In genomic region chr3:51158449-51158848, GRCm38 (mm10) we compare ENCODE assay signal across 22 mouse cellular contexts.
DNase-seq lines count a peak whose midpoint lies in the region; ATAC-seq lines count a peak whose summit lies in the region.
"Had no signal": no experiment of that assay in that cellular context is flagged by ENCODE, and none has a peak within 500 bp of the region (broad histone marks: within the 10 kb centered on the region; RNA-seq: fewer than 3 reads in every experiment).

No protein-coding gene starts in this region.

- H3K4me1 ChIP-seq in midbrain, embryonic 12.5 days, result peaks cover 12% of the 10 kb centered on the region
- H3K4me1 ChIP-seq in midbrain, embryonic 15.5 days, result peaks cover 18% of the 10 kb centered on the region
- peaks cover 59% of the 10 kb centered on the region for H3K4me1 ChIP-seq in liver, embryonic 12.5 days
- peaks cover 32% of the 10 kb centered on the region for H3K4me1 ChIP-seq in liver, embryonic 16.5 days (ENCODE audit: control insufficient read depth, low read depth, low read length)

- no peak overlapping the region for H3K4me2 ChIP-seq in midbrain, embryonic 12.5 days (replicated peaks)
- no peak overlapping the region for H3K4me2 ChIP-seq in midbrain, embryonic 15.5 days
- peak overlapping the region; percentile 64; the same call in 1 of the 2 replicates for H3K4me2 ChIP-seq in liver, embryonic 12.5 days
- no peak overlapping the region for H3K4me2 ChIP-seq in liver, embryonic 16.5 days (ENCODE audit: low read depth, low read length)
- H3K4me2 ChIP-seq: embryonic facial prominence, embryonic 15.5 days; heart, embryonic 11.5 days; hindbrain, embryonic 12.5 days had no signal

- no peak overlapping the region for H3K4me3 ChIP-seq in midbrain, embryonic 12.5 days
- H3K4me3 ChIP-seq in midbrain, embryonic 15.5 days, result no peak overlapping the region
- no peak overlapping the region for H3K4me3 ChIP-seq in liver, embryonic 12.5 days
- H3K4me3 ChIP-seq in liver, embryonic 16.5 days (ENCODE audit: low read depth, low read length), result no peak overlapping the region
- H3K4me3 ChIP-seq: embryonic facial prominence, embryonic 15.5 days; erythroblast, embryonic 14.5 days; forebrain, embryonic 10.5 days; heart, adult 2 months; hindbrain, embryonic 12.5 days had no signal

- no peak overlapping the region for H3K9ac ChIP-seq in midbrain, embryonic 12.5 days (replicated peaks)
- H3K9ac ChIP-seq in midbrain, embryonic 15.5 days, result no peak overlapping the region
- H3K9ac ChIP-seq in liver, embryonic 12.5 days, result no peak overlapping the region
- H3K9ac ChIP-seq in liver, embryonic 16.5 days (ENCODE audit: low read depth, low read length), result no peak overlapping the region
- H3K9ac ChIP-seq: embryonic facial prominence, embryonic 15.5 days; hindbrain, embryonic 12.5 days had no signal

- peaks cover 7% of the 10 kb centered on the region; the same call in 1 of the 2 replicates for H3K27me3 ChIP-seq in midbrain, embryonic 12.5 days
- no peaks in the 10 kb centered on the region for H3K27me3 ChIP-seq in midbrain, embryonic 15.5 days (replicated peaks)
- no peaks in the 10 kb centered on the region for H3K27me3 ChIP-seq in liver, embryonic 12.5 days (replicated peaks)
- H3K27me3 ChIP-seq in liver, embryonic 16.5 days (ENCODE audit: control insufficient read depth, insufficient read depth, low read depth, low read length), result no peaks in the 10 kb centered on the region
- H3K27me3 ChIP-seq: CH12.LX; embryonic facial prominence, embryonic 15.5 days; hindbrain, embryonic 12.5 days had no signal

- no peak for ATAC-seq in midbrain, embryonic 12.5 days (ENCODE audit: low FRiP score, low read depth)
- no peak for ATAC-seq in midbrain, embryonic 15.5 days (replicated peaks)
- no peak for ATAC-seq in liver, embryonic 12.5 days
- ATAC-seq in liver, embryonic 16.5 days (ENCODE audit: low read depth), result no peak
- ATAC-seq: forebrain, embryonic 14.5 days; hindbrain, embryonic 16.5 days had no signal

- DNase-seq in heart, postnatal 4 days, result no peak
- no peak for DNase-seq in kidney, postnatal 25 days
- DNase-seq: adrenal gland, adult 2 months; adrenal gland, postnatal 25 days; cerebellum, adult 11 months; cerebellum, adult 8-10 months; cerebellum, postnatal 14 days; embryo, embryonic 11 days; heart, adult 2 months; heart, postnatal 36 days had no signal

- no peaks in the 10 kb centered on the region for H3K9me3 ChIP-seq in midbrain, embryonic 12.5 days
- H3K9me3 ChIP-seq in midbrain, embryonic 15.5 days, result no peaks in the 10 kb centered on the region
- H3K9me3 ChIP-seq in liver, embryonic 12.5 days (replicated peaks), result no peaks in the 10 kb centered on the region
- H3K9me3 ChIP-seq in liver, embryonic 16.5 days (replicated peaks; ENCODE audit: control insufficient read depth, low read length), result no peaks in the 10 kb centered on the region
- H3K9me3 ChIP-seq: embryonic facial prominence, embryonic 15.5 days; forebrain, embryonic 10.5 days; hindbrain, embryonic 12.5 days had no signal

- WGBS in midbrain, embryonic 12.5 days, result 66% methylated on average over 4 of the region's 4 CpGs
- 66% methylated on average over 4 of the region's 4 CpGs for WGBS in midbrain, embryonic 15.5 days
- 38% methylated on average over 4 of the region's 4 CpGs for WGBS in liver, embryonic 12.5 days (ENCODE audit: insufficient replicate concordance)
- 26% methylated on average over 4 of the region's 4 CpGs for WGBS in liver, embryonic 16.5 days (ENCODE audit: insufficient replicate concordance)

- H3K27ac ChIP-seq in midbrain, embryonic 12.5 days (replicated peaks), result peak overlapping the region; percentile 20; the same call in 1 of the 2 replicates
- H3K27ac ChIP-seq in midbrain, embryonic 15.5 days, result no peak overlapping the region
- 0 out of 2 replicates have a peak overlapping the region, but pooled peaks have one; percentile 31 for H3K27ac ChIP-seq in liver, embryonic 12.5 days
- peak overlapping the region; percentile 63; the same call in 1 of the 2 replicates for H3K27ac ChIP-seq in liver, embryonic 16.5 days (ENCODE audit: low read length)
- H3K27ac ChIP-seq: embryonic facial prominence, embryonic 15.5 days; forebrain, embryonic 10.5 days; heart, adult 2 months had no signal

- no peaks in the 10 kb centered on the region for H3K36me3 ChIP-seq in midbrain, embryonic 12.5 days
- H3K36me3 ChIP-seq in midbrain, embryonic 15.5 days (replicated peaks), result no peaks in the 10 kb centered on the region
- no peaks in the 10 kb centered on the region for H3K36me3 ChIP-seq in liver, embryonic 12.5 days
- H3K36me3 ChIP-seq in liver, embryonic 16.5 days (ENCODE audit: control insufficient read depth, insufficient read depth), result no peaks in the 10 kb centered on the region
- H3K36me3 ChIP-seq: embryonic facial prominence, embryonic 15.5 days; forebrain, embryonic 10.5 days; hindbrain, embryonic 12.5 days had no signal
